Comparison of ENCODE assay signal across 8 mouse cellular contexts in genomic region chr4:58911831-58912628, GRCm38 (mm10). TPM values are rescaled to one million over a fixed set of nuclear protein-coding genes. Genes with fewer than 3 reads are reported as not detected.
DNase-seq lines count a peak whose midpoint lies in the region; ATAC-seq and TF ChIP-seq lines count a peak whose summit lies in the region.

No protein-coding gene starts in this region.

- H3K9me3 ChIP-seq in embryonic facial prominence, embryonic 10.5 days = no peaks in the 10 kb centered on the region
- H3K9me3 ChIP-seq in intestine, embryonic 16.5 days (ENCODE audit: control insufficient read depth, low read length) = no peaks in the 10 kb centered on the region
- no peaks in the 10 kb centered on the region for H3K9me3 ChIP-seq in limb, embryonic 15.5 days
- H3K9me3 ChIP-seq in midbrain, embryonic 15.5 days = no peaks in the 10 kb centered on the region

- peak overlapping the region; percentile 97 for H3K4me3 ChIP-seq in embryonic facial prominence, embryonic 10.5 days
- peak overlapping the region; percentile 93 for H3K4me3 ChIP-seq in intestine, embryonic 16.5 days (ENCODE audit: low read length)
- H3K4me3 ChIP-seq in limb, embryonic 15.5 days = peak overlapping the region; percentile 92
- peak overlapping the region; percentile 91 for H3K4me3 ChIP-seq in midbrain, embryonic 15.5 days
- peak overlapping the region; percentile 98 for H3K4me3 ChIP-seq in spleen, adult 2 months (ENCODE audit: extremely low read depth, insufficient read depth, insufficient read length)

- under 1% methylated on average over 126 of the region's 126 CpGs for WGBS in embryonic facial prominence, embryonic 10.5 days
- WGBS in intestine, embryonic 16.5 days = under 1% methylated on average over 89 of the region's 126 CpGs
- under 1% methylated on average over 89 of the region's 126 CpGs for WGBS in limb, embryonic 15.5 days
- whole genome bisulfite sequencing in midbrain, embryonic 15.5 days = under 1% methylated on average over 122 of the region's 126 CpGs
- under 1% methylated on average over 81 of the region's 126 CpGs for WGBS in spleen, adult 2 months

- no peaks in the 10 kb centered on the region for H3K36me3 ChIP-seq in embryonic facial prominence, embryonic 10.5 days (replicated peaks)
- H3K36me3 ChIP-seq in intestine, embryonic 16.5 days (ENCODE audit: control insufficient read depth, insufficient read depth, low read length) = no peaks in the 10 kb centered on the region
- H3K36me3 ChIP-seq in limb, embryonic 15.5 days = no peaks in the 10 kb centered on the region
- H3K36me3 ChIP-seq in midbrain, embryonic 15.5 days (replicated peaks) = no peaks in the 10 kb centered on the region
- H3K36me3 ChIP-seq in spleen, adult 2 months (ENCODE audit: control insufficient read depth, insufficient read depth, low read length) = no peaks in the 10 kb centered on the region

- no peak for TF ChIP-seq POLR2A in spleen, adult 2 months (IDR thresholded peaks at IDR 0.05; ENCODE audit: low read depth, low read length)

- peak; percentile 79 for DNase-seq in urinary bladder, adult 2 months (ENCODE audit: low spot score)
- DNase-seq in urinary bladder, adult 18-20 months (ENCODE audit: low spot score in 2 of 2) = no peak
- DNase-seq in embryonic facial prominence, embryonic 10.5 days (ENCODE audit: low spot score) = peak; percentile 79
- peak; percentile 55 to 75 for DNase-seq in gastrocnemius, postnatal 4 days (ENCODE audit: low spot score in 2 of 2)
- DNase-seq in spleen, adult 2 months (ENCODE audit: low read depth in 1 of 2, low spot score in 2 of 2) = peak; percentile 23 to 51

- peaks cover 26% of the 10 kb centered on the region for H3K4me1 ChIP-seq in embryonic facial prominence, embryonic 10.5 days
- H3K4me1 ChIP-seq in intestine, embryonic 16.5 days (ENCODE audit: control insufficient read depth, insufficient read depth, low read length) = peaks cover 8% of the 10 kb centered on the region
- peaks cover 9% of the 10 kb centered on the region for H3K4me1 ChIP-seq in limb, embryonic 15.5 days
- H3K4me1 ChIP-seq in midbrain, embryonic 15.5 days = peaks cover 14% of the 10 kb centered on the region
- peaks cover 5% of the 10 kb centered on the region for H3K4me1 ChIP-seq in spleen, adult 2 months (ENCODE audit: control insufficient read depth, insufficient read depth, insufficient read length)

- H3K27ac ChIP-seq in embryonic facial prominence, embryonic 10.5 days (replicated peaks) = peak overlapping the region; percentile 98
- H3K27ac ChIP-seq in intestine, embryonic 16.5 days (ENCODE audit: low read length) = peak overlapping the region; percentile 98
- H3K27ac ChIP-seq in limb, embryonic 15.5 days = peak overlapping the region; percentile 98
- peak overlapping the region; percentile 100 for H3K27ac ChIP-seq in midbrain, embryonic 15.5 days
- H3K27ac ChIP-seq in spleen, adult 2 months (ENCODE audit: insufficient read depth, low read length) = peak overlapping the region; percentile 96

- ATAC-seq in intestine, embryonic 16.5 days = peak; percentile 74
- ATAC-seq in limb, embryonic 15.5 days (ENCODE audit: insufficient number of reproducible peaks, low FRiP score, low TSS enrichment, low read depth) = peak; percentile 71
- ATAC-seq in midbrain, embryonic 15.5 days (replicated peaks) = peak; percentile 88

- no peak for TF ChIP-seq CTCF in spleen, adult 2 months (IDR thresholded peaks at IDR 0.05; ENCODE audit: extremely low read depth, insufficient read depth, insufficient read length, insufficient replicate concordance)

- peak overlapping the region; percentile 77 for H3K4me2 ChIP-seq in intestine, embryonic 16.5 days (ENCODE audit: low read depth, low read length)
- peak overlapping the region; percentile 60 for H3K4me2 ChIP-seq in limb, embryonic 15.5 days
- peak overlapping the region; percentile 65 for H3K4me2 ChIP-seq in midbrain, embryonic 15.5 days

- H3K27me3 ChIP-seq in embryonic facial prominence, embryonic 10.5 days (replicated peaks; ENCODE audit: low read depth, poor library complexity, severe bottlenecking) = no peaks in the 10 kb centered on the region
- H3K27me3 ChIP-seq in intestine, embryonic 16.5 days (replicated peaks; ENCODE audit: control insufficient read depth, insufficient read depth, low read length) = no peaks in the 10 kb centered on the region
- H3K27me3 ChIP-seq in limb, embryonic 15.5 days = no peaks in the 10 kb centered on the region
- H3K27me3 ChIP-seq in midbrain, embryonic 15.5 days (replicated peaks) = no peaks in the 10 kb centered on the region
- H3K27me3 ChIP-seq in spleen, adult 2 months (ENCODE audit: control insufficient read depth, insufficient read depth, low read length) = no peaks in the 10 kb centered on the region

- H3K9ac ChIP-seq in intestine, embryonic 16.5 days (ENCODE audit: low read depth, low read length) = peak overlapping the region; percentile 97
- peak overlapping the region; percentile 92 for H3K9ac ChIP-seq in limb, embryonic 15.5 days
- H3K9ac ChIP-seq in midbrain, embryonic 15.5 days = peak overlapping the region; percentile 99

RNA-seq across cellular contexts. Expression of gene Ecpas, which starts 0.5 kb away (rescaled TPM):
- 25.0 and 31.5 TPM in 2 replicates for polyA plus RNA-seq in urinary bladder, adult 2 months (2012; rRNA removed)
- polyA plus RNA-seq in embryonic facial prominence, embryonic 10.5 days (2016; fragmentation: Nextera tagmentation; extraction: Ambion mirVana) = 33.7 and 33.9 TPM in 2 replicates
- 100 to 1,000 TPM; 172 to 190 TPM for total RNA-seq in gastrocnemius, postnatal 4 days (2021)
- 21.4 and 23.7 TPM in 2 replicates for polyA plus RNA-seq in intestine, embryonic 16.5 days (2015; fragmentation: Nextera tagmentation; extraction: Ambion mirVana)
- 29.6 and 32.8 TPM in 2 replicates for polyA plus RNA-seq in limb, embryonic 15.5 days (2015; fragmentation: Nextera tagmentation; extraction: Ambion mirVana)
- polyA plus RNA-seq in midbrain, embryonic 15.5 days (2015; fragmentation: Nextera tagmentation; extraction: Ambion mirVana) = 33.3 and 35.2 TPM in 2 replicates
- 10.0 and 21.6 TPM in 2 replicates for polyA plus RNA-seq in spleen, adult 2 months (2012; rRNA removed)

RNA-seq across cellular contexts. Expression of gene Zkscan16, which starts 31.4 kb away (rescaled TPM):
- polyA plus RNA-seq in urinary bladder, adult 2 months (2012; rRNA removed) = 0.06 and 0.15 TPM in 2 replicates
- polyA plus RNA-seq in embryonic facial prominence, embryonic 10.5 days (2016; fragmentation: Nextera tagmentation; extraction: Ambion mirVana) = 1.00 and 1.3 TPM in 2 replicates
- under 1 TPM; 0.54 to 0.69 TPM for total RNA-seq in gastrocnemius, postnatal 4 days (2021)
- polyA plus RNA-seq in intestine, embryonic 16.5 days (2015; fragmentation: Nextera tagmentation; extraction: Ambion mirVana) = 0.16 and 0.29 TPM in 2 replicates
- 0.73 and 0.74 TPM in 2 replicates for polyA plus RNA-seq in limb, embryonic 15.5 days (2015; fragmentation: Nextera tagmentation; extraction: Ambion mirVana)
- polyA plus RNA-seq in midbrain, embryonic 15.5 days (2015; fragmentation: Nextera tagmentation; extraction: Ambion mirVana) = 1.8 and 2.7 TPM in 2 replicates
- 0.04 TPM in 1 of 2 replicates, not detected in the other for polyA plus RNA-seq in spleen, adult 2 months (2012; rRNA removed)

Comparison
In these comparisons a context has a peak if more than half of its experiments do, and no peak if none do; other contexts are left out.
1. DNase-seq: peak in urinary bladder, adult 2 months (single experiment), embryonic facial prominence, embryonic 10.5 days (single experiment), gastrocnemius, postnatal 4 days (2 of 2) and spleen, adult 2 months (2 of 2); none in urinary bladder, adult 18-20 months (0 of 2).
2. Peak in every context shown above with its lines, with median percentiles within 50 percentile points of each other: H3K27ac ChIP-seq, H3K4me3 ChIP-seq, ATAC-seq, H3K4me2 ChIP-seq and H3K9ac ChIP-seq.